Mouse (Mus musculus) ES-Bruce4 (cell line): ENCODE data around the gene Nfs1.

ENCODE experiments used
- EP300 ChIP-seq: IDR thresholded peaks from 2 replicates; pipeline ENCODE4 v1.6.1; 2011; ENCODE audit warnings: low read depth, low read length; ENCODE audit not compliant: insufficient read depth
- POLR2A ChIP-seq: IDR thresholded peaks from one replicate; pipeline ENCODE4 v1.8.1; 2011; ENCODE audit warnings: low read length; ENCODE audit not compliant: insufficient read depth

- TF ChIP-seq POLR2A (no peak), EP300 (no peak)
Observed at GRCm38 (mm10) chr2:156180824-156181590, 37.0 kb upstream of the Nfs1 start.
